Mouse (Mus musculus) hindbrain, embryonic 11.5 days (tissue): ENCODE measurements around the gene Wfikkn1. TPM values are rescaled to one million over a fixed set of nuclear protein-coding genes. Genes with fewer than 3 reads are reported as not detected.

ENCODE experiments used
- ATAC-seq: fragments of 200-750 bp; cut with Nextera tagmentation; 2 replicates; pipeline ENCODE4 v1.8.0; 2017; ENCODE audit warnings: mild to moderate bottlenecking, moderate TSS enrichment, moderate library complexity; ENCODE audit not compliant: low FRiP score
- DNase-seq: peaks from one replicate; pipeline ENCODE4 v3.0.0-alpha.2; 2015; ENCODE audit warnings: low spot score
- H3K27ac ChIP-seq: fragments of 300-500 bp; sonication (generic); 2 replicates; pipeline ENCODE4 v1.5.1; 2014; ENCODE audit warnings: mild to moderate bottlenecking, low read depth, low read length
- H3K27me3 ChIP-seq: fragments of 300-500 bp; sonication (generic); 2 replicates; pipeline ENCODE4 v1.6.1; 2014; ENCODE audit warnings: mild to moderate bottlenecking, low read length, moderate library complexity, mixed read lengths; ENCODE audit not compliant: control insufficient read depth, insufficient read depth
- H3K36me3 ChIP-seq: fragments of 300-500 bp; sonication (generic); 2 replicates; pipeline ENCODE4 v1.6.1; 2014; ENCODE audit warnings: mild to moderate bottlenecking, low read length, moderate library complexity, mixed read lengths; ENCODE audit not compliant: control insufficient read depth, insufficient read depth
- H3K4me1 ChIP-seq: fragments of 300-500 bp; sonication (generic); replicated peaks from 2 replicates; pipeline ENCODE4 v1.6.1; 2014; ENCODE audit warnings: low read length, mixed read lengths; ENCODE audit not compliant: control insufficient read depth, insufficient read depth
- H3K4me2 ChIP-seq: fragments of 300-500 bp; sonication (generic); replicated peaks from 2 replicates; pipeline ENCODE4 v1.6.1; 2014; ENCODE audit warnings: mild to moderate bottlenecking, low read depth, low read length
- H3K4me3 ChIP-seq: fragments of 300-500 bp; sonication (generic); 2 replicates; pipeline ENCODE4 v1.5.1; 2014; ENCODE audit warnings: low read depth, low read length
- H3K9ac ChIP-seq: fragments of 300-500 bp; sonication (generic); 2 replicates; pipeline ENCODE4 v1.6.1; 2014; ENCODE audit warnings: low read depth, low read length
- H3K9me3 ChIP-seq: fragments of 300-500 bp; sonication (generic); 2 replicates; pipeline ENCODE4 v1.6.1; 2016; ENCODE audit warnings: low read length; ENCODE audit not compliant: control insufficient read depth
- WGBS: fragments of 180-500 bp; shearing (Covaris S2); extraction: QIAGEN DNeasy Blood & Tissue Kit; methylation state at CpG from one replicate; pipeline ENCODE4 v1.1.7; 2014; 5-methylcytosine and 5-hydroxymethylcytosine counted together
- polyA plus RNA-seq: library from polyadenylated mRNA; unstranded; fragments of >200 nt; fragmentation: Nextera tagmentation; extraction: Ambion mirVana; gene quantifications from 2 replicates; pipeline ENCODE4 v1.2.1, GENCODE M21; 2014

Wfikkn1 gene
- polyA plus RNA-seq, 1 experiment from 2014 or later = 0.71 TPM

DNA sequence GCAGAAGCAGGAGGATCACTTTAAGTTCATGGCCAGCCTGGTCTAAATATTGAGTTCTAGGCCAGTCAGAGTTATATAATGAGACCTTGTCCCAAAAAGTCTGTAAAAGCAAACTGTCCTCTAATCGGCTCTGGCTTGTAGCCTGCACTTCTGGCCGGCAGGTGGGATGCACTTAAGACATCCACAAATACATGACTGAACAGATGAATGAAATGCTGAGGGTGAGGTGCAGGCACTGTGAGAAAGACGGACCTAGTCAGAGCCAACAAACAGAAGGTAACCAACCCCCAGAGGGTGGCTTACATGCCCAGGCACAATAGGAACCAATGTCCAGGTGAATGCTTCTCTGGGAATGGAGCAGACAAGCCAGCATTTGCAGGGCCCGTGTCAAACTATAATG, 33.6 kb upstream of the Wfikkn1 start:
- no peak for ATAC-seq
- 82% methylated on average over 4 of the region's 4 CpGs for WGBS
- H3K27ac ChIP-seq = no peak overlapping the region

DNA sequence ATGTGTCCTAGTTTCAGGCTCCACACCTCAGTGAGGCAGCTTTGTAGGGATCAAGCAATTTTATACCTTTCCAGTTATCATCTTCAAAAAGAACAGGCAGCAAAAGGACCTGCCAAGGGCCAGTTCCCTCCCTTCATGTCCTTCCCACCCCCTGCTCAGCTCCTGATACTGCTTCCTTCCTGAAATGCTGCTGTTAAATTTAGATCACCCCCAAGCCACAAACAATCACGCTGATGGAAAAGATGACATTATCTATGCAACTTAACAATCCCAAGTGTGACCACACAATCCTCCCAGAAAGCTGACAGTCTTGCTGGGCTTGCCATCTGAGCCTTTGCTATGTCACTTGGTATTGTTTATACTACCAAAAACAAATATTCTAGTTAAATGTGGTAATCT, 33.2 kb upstream of the Wfikkn1 start:
- 79% methylated on average over 1 of the region's 1 CpGs for WGBS
- H3K4me1 ChIP-seq = peaks cover 8% of the 10 kb centered on the region
- H3K9me3 ChIP-seq = no peaks in the 10 kb centered on the region
- H3K27me3 ChIP-seq = no peaks in the 10 kb centered on the region
- H3K4me2 ChIP-seq = no peak overlapping the region
- no peak overlapping the region for H3K9ac ChIP-seq
- DNase-seq = no peak
- no peak overlapping the region for H3K4me3 ChIP-seq
- H3K27ac ChIP-seq = no peak overlapping the region
- no peaks in the 10 kb centered on the region for H3K36me3 ChIP-seq
- no peak for ATAC-seq

More for the DNA sequence above, 33.6 kb upstream of the Wfikkn1 start:
- H3K36me3 ChIP-seq = no peaks in the 10 kb centered on the region
- H3K9me3 ChIP-seq = no peaks in the 10 kb centered on the region
- no peak overlapping the region for H3K4me3 ChIP-seq
- H3K4me1 ChIP-seq = peaks cover 8% of the 10 kb centered on the region
- no peak overlapping the region for H3K9ac ChIP-seq
- no peak for DNase-seq
- H3K27me3 ChIP-seq = no peaks in the 10 kb centered on the region
- H3K4me2 ChIP-seq = no peak overlapping the region

DNA sequence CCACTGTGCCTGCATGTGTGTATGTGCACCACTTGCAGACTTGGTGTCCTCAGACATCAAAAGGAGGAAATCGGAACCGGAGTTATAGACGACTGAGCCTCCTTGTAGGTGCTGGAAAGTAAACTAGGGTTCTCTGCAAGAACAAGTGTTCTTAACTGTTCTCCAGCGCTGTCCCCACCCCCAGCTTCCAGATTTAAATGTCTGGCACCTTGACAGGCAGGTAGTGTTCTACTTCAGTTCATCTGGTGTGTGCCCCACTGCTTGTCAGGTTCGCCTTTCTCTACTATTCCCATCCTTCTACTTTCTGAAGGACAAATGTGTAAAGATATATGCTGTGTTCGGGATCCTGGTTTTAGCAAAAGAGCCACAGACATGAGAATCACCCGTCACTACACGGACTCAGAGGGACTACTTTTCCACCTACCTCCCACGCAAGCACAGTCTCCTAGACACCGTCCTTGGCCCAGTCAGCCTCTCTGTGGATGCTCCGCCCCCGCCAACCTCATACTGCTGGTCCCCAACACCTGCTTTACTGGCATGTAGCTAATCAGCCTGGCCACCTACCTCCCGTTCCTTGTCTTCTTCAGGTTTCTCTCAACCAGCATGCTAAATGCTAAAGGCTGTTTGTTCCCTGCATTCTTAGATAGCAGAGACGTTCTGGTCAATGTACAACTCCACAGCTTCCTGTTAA, 32.7 kb upstream of the Wfikkn1 start:
- 91% methylated on average over 14 of the region's 14 CpGs for WGBS
- H3K9me3 ChIP-seq = no peaks in the 10 kb centered on the region
- no peak for DNase-seq
- H3K4me2 ChIP-seq = no peak overlapping the region
- H3K27ac ChIP-seq = no peak overlapping the region
- no peak overlapping the region for H3K4me3 ChIP-seq
- no peaks in the 10 kb centered on the region for H3K36me3 ChIP-seq
- no peak for ATAC-seq
- H3K4me1 ChIP-seq = peaks cover 4% of the 10 kb centered on the region
- no peaks in the 10 kb centered on the region for H3K27me3 ChIP-seq
- no peak overlapping the region for H3K9ac ChIP-seq

DNA sequence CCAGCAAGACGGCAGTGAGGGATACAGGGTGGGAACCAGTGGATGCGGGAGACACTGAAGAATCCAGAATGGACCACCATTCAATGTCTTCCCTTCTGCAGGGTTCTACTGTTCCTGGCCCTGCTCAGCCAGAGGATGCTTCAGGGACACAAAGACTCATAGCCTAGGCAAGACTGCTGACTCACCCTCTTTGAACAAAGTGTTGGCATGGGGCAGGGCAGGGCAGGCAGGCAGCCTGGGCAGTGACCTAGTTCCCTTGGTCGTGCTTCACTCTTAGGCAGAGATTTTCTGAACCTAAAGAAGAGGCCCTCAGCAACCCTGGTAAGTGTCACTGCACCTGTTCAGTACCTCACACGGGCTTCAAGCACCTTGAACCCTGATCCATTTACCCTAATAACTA, 31.2 kb upstream of the Wfikkn1 start:
- no peaks in the 10 kb centered on the region for H3K9me3 ChIP-seq
- ATAC-seq (no peak), DNase-seq (no peak)
- no peaks in the 10 kb centered on the region for H3K36me3 ChIP-seq
- 95% methylated on average over 4 of the region's 4 CpGs for WGBS
- H3K4me2 ChIP-seq = no peak overlapping the region
- H3K9ac ChIP-seq = no peak overlapping the region
- no peaks in the 10 kb centered on the region for H3K4me1 ChIP-seq
- H3K27me3 ChIP-seq = no peaks in the 10 kb centered on the region
- H3K4me3 ChIP-seq = no peak overlapping the region
- no peak overlapping the region for H3K27ac ChIP-seq

DNA sequence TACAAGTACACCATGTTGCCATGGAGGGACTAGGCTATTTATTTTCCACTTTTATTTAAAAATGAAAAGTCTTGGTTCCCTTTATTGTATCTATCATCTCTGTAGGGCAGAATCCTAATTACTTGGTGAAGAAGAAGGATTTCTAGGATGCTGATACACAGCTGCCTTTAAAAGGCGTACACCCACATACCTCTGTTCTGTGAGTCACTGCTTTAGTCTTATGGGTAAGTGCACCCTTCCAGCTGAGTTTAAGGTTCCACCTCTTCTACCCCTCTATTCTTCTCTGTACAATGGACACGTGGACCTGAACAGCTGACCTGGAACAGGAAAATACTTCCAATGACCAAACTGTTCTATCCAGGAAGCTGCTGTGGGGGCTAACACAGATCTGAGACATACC, 27.0 kb upstream of the Wfikkn1 start:
- no peaks in the 10 kb centered on the region for H3K36me3 ChIP-seq
- no peak for ATAC-seq
- H3K4me3 ChIP-seq = no peak overlapping the region
- H3K9me3 ChIP-seq = no peaks in the 10 kb centered on the region
- no peaks in the 10 kb centered on the region for H3K27me3 ChIP-seq
- H3K4me2 ChIP-seq = no peak overlapping the region
- H3K27ac ChIP-seq = no peak overlapping the region
- 94% methylated on average over 2 of the region's 2 CpGs for WGBS
- H3K9ac ChIP-seq = no peak overlapping the region
- no peak for DNase-seq
- H3K4me1 ChIP-seq = no peaks in the 10 kb centered on the region

DNA sequence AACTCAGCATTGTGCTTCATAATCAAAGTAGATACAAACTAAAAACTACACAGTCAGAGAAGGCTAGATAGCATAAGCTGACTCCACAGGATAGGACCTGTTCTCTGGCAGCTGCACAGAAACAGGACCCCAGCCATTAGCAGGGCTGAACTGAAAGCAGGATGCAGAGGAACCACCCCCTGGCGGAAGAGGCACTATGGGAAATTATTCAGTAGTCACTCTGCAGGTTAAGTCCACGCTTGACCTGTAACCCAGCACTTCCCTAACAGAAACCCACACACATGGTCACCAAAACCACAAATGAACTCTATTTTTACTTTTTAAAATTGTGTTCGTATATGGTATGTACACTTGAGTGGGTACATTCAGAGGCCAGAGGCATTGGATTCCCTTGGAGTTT, 22.4 kb upstream of the Wfikkn1 start:
- H3K4me3 ChIP-seq = no peak overlapping the region
- DNase-seq (no peak), ATAC-seq (no peak)
- 85% methylated on average over 3 of the region's 3 CpGs for WGBS
- H3K36me3 ChIP-seq = no peaks in the 10 kb centered on the region
- no peaks in the 10 kb centered on the region for H3K27me3 ChIP-seq
- no peak overlapping the region for H3K4me2 ChIP-seq
- no peak overlapping the region for H3K27ac ChIP-seq
- H3K9me3 ChIP-seq = no peaks in the 10 kb centered on the region
- H3K9ac ChIP-seq = no peak overlapping the region
- H3K4me1 ChIP-seq = no peaks in the 10 kb centered on the region

DNA sequence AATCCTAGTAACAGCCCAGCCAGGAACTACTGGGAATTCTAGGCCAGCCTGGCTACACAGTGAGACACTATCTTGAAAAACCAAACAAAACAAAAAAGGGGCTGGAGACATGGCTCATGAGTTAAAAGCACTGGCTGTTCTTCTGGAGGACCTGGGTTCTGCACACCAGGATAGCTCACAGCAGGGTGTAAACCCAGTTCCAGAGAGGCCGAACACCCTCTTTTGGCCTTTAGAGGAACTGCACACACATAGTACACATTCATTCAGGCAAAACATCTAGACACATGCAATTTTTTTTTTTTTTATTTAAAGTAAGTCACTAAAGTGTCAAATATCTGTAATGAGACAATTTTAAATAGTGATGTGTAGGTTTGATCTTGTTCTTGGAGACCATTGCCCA, 19.5 kb upstream of the Wfikkn1 start:
- no peak overlapping the region for H3K27ac ChIP-seq
- H3K9ac ChIP-seq = no peak overlapping the region
- 91% methylated on average over 1 of the region's 1 CpGs for WGBS
- peaks cover 2% of the 10 kb centered on the region; the same call in 1 of the 2 replicates for H3K4me1 ChIP-seq
- ATAC-seq (no peak), DNase-seq (no peak)
- H3K4me2 ChIP-seq = no peak overlapping the region
- no peaks in the 10 kb centered on the region for H3K27me3 ChIP-seq
- H3K9me3 ChIP-seq = no peaks in the 10 kb centered on the region
- no peak overlapping the region for H3K4me3 ChIP-seq
- H3K36me3 ChIP-seq = no peaks in the 10 kb centered on the region

DNA sequence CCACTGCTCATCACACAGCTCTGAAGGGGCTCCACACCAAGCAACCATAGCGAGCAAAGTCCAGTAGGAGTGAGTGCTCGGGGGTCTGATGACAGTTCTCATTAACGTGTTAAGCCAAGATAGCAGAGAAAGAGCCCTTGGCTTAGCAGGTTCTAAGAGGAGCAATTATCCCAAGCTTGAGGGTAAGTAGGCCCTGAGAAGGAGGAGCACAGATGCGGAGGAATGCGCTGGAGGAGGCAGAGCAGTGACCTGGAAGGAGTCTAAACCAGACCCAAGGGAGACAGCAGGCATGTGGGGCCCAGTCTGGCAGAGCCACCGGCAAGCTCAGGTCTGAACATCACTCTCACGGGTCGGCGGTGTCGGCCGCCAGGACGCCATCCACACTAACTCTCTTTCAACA, 15.2 kb upstream of the Wfikkn1 start:
- Histone ChIP-seq H3K36me3 (no peaks in the 10 kb centered on the region), H3K4me1 (peaks cover 7% of the 10 kb centered on the region), H3K4me3 (no peak overlapping the region), H3K9ac (0 out of 2 replicates have a peak overlapping the region, but pooled peaks have one; percentile 15), H3K9me3 (no peaks in the 10 kb centered on the region), H3K27ac (0 out of 2 replicates have a peak overlapping the region, but pooled peaks have one; percentile 36), H3K4me2 (no peak overlapping the region), H3K27me3 (no peaks in the 10 kb centered on the region)
- ATAC-seq = no peak
- no peak for DNase-seq
- WGBS = 68% methylated on average over 12 of the region's 12 CpGs

DNA sequence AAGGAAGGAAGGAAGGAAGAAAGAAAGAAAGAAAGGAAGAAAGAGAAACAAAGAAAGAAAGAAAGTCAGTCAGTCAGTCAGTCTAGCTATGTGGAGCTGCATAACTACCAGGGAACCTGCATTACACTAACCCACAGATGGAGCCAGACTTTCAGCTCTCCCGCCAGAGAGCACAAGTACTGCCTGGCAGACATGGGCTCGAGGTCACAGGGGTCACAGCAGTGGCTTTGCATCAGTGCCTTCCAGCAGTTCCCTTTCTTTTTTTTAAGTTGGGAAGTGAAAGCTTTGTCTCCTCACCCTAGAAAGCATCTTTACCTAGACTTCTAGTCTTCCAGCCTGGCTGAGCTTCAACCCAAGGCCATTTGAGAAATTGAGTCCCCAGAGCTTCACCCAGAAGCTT, 14.8 kb upstream of the Wfikkn1 start:
- H3K4me2 ChIP-seq = no peak overlapping the region
- no peak for ATAC-seq
- no peaks in the 10 kb centered on the region for H3K9me3 ChIP-seq
- no peak overlapping the region for H3K4me3 ChIP-seq
- H3K27me3 ChIP-seq = no peaks in the 10 kb centered on the region
- H3K36me3 ChIP-seq = no peaks in the 10 kb centered on the region
- WGBS = 21% methylated on average over 2 of the region's 2 CpGs
- H3K9ac ChIP-seq = no peak overlapping the region
- DNase-seq = no peak
- peaks cover 7% of the 10 kb centered on the region for H3K4me1 ChIP-seq
- no peak overlapping the region for H3K27ac ChIP-seq
